Mouse (Mus musculus) common myeloid progenitor, adult 5-6 weeks (primary cell): ENCODE measurements around the gene Coro2b. TPM values are rescaled to one million over a fixed set of nuclear protein-coding genes. Genes with fewer than 3 reads are reported as not detected.
"Not testable (repeated sequence)": the region's sequence is repeated elsewhere in the genome, so short reads cannot be mapped to it uniquely, and the experiment has no call there.

Experiments used
- ATAC-seq: replicated peaks from 2 replicates; pipeline ENCODE4 v1.8.0; 2016; ENCODE audit warnings: low read depth, mild to moderate bottlenecking, moderate TSS enrichment, inconsistent platforms; ENCODE audit not compliant: poor library complexity, severe bottlenecking
- total RNA-seq: library from RNA; stranded (forward); fragments of 200-1000, 187-1606 nt; gene quantifications from 2 replicates; pipeline ENCODE4 v1.2.3, GENCODE M21; 2017

Coro2b gene
- total RNA-seq, 1 experiment from 2014 or later, result 0.87 TPM

DNA sequence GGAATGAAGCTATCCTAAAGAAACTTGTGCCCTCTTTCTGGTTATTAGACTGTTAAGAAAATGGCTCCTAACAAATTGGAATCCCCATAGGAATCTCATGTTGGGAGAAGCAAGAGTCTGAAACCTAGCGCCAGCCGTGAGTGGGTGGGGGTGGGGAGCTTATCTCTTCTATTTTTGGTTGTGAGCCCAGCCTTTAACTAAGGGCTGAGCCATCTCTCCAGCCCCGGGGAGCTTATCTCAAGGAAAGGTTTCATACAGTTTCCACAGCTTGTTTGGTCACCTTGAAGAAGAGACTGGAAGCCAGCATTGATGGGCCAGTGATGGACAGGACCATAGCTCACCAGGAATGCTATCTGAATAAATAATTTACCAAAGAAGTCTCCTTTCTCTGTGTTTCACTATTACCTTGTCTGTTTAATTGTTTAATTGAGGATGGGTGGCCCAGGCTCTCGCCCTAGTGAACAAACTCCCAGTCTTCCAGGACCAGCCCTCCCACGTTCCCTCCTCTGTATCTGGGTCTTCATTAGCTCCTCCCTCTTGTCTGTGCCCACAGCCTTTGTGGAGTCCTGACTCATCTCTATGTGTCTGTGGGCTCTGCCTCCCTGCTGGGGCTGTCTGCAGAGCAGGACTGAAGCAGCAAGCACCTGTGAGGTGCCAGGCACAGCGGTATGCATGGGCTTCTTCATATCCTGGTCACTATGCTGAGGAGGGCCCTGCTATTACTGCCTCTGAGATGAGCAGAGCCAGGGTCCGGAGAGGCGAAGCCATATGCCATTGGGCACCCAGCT, 85.1 kb downstream of the Coro2b start:
- peak; percentile 41; the same call in 1 of the 2 replicates for ATAC-seq

DNA sequence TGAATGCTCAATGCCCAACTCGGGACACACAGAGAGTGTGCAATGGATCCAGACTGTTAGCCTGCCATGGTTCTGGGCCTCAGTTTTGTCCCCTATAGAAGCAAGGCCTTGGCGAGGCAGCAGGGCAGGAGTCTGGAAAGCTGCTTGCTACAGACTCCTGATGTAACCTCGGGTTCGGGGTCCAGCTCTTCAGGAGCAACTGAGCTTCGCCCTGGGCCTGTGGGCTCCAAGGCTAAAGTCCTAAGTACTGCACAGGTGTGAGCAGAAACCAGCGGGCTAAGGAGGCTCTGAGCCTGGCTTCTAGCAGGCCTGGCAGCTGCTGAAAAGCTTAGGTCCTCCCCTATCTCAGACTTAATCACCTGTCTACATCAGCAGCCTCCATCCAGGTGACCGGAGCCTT, 86.0 kb downstream of the Coro2b start:
- ATAC-seq, result no peak

DNA sequence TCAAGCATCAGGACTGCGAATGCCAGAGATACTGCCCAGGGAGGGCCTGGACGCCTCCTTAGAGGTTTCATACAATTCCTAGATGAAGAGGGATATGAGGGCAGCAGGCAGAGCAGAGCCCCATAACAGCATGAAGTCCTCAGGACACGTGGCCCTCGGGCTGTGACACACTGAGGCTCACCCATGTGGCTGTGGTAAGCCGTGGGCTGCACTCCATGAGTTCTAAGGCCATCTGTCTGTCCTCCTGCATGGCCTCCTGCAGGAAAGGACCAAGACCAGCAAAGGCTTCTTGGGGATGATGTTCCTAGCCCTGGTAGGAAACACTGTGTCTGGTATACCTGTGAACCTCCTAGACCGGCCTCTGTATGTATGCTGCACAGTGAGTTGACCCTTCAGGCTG, 86.5 kb downstream of the Coro2b start:
- no peak for ATAC-seq

DNA sequence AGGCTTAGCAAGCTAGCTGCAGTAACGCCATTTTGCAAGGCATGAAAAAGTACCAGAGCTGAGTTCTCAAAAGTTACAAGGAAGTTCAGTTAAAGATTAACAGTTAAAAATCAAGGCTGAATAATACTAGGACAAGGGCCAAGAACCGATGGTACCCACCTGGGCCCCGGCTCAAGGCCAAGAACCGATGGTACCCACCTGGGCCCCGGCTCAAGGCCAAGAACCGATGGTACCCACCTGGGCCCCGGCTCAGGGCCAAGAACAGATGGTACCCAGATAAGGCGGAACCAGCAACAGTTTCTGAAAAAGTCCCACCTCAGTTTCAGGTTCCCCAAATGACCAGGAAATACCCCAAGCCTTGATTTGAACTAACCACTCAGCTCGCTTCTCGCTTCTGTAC, 89.5 kb downstream of the Coro2b start:
- ATAC-seq, result not testable (repeated sequence)

- ATAC-seq, result no peak
These were observed 98.1 kb downstream of the Coro2b start for GRCm38 (mm10) chr9:62438755-62439101.

- no peak for ATAC-seq
These were observed 98.6 kb downstream of the Coro2b start for GRCm38 (mm10) chr9:62438085-62438754.

DNA sequence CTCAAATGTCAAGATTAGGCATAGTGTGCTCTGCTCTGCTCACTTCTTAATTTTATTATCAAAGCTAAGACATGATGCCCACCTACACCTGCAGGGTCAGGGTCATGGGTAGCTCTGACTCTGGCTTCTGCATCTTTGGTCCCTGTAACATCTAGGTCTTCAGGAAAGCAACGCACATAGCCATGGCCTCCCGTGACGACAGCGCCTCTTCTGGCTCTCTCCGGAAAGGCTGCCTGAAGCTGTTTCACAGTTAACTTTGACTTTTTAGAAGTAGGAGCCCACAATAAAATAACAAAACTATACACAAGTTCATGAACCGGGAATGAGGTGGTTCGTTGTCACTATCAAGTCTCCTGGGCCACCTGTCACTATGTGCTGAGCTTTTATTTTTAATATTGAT, 99.4 kb downstream of the Coro2b start:
- no peak for ATAC-seq

GRCm38 (mm10) chr9:62435613-62436318, 101.1 kb downstream of the Coro2b start:
- ATAC-seq, result peak; percentile 63

GRCm38 (mm10) chr9:62432261-62433060, 104.4 kb downstream of the Coro2b start:
- ATAC-seq, result no peak

DNA sequence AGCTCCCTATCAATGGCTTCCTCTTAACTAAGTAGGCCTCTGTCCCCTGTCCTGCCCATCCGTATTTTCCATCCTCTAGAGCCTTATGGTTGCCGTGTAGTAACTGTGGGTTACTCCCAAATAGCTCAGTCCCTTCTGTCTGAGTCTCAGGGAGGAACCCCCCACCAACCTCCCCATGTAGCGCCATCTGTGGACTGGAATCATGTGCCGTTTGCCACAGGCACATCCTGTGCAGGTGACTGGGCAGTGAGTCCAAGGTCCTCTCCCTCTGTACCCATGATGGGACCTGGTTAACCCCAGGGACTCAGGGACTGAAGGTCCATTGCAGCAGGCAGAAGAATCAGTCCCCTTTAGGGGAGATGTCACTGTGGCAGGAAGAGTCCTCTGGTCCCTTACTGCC, 106.1 kb downstream of the Coro2b start:
- ATAC-seq, result no peak

DNA sequence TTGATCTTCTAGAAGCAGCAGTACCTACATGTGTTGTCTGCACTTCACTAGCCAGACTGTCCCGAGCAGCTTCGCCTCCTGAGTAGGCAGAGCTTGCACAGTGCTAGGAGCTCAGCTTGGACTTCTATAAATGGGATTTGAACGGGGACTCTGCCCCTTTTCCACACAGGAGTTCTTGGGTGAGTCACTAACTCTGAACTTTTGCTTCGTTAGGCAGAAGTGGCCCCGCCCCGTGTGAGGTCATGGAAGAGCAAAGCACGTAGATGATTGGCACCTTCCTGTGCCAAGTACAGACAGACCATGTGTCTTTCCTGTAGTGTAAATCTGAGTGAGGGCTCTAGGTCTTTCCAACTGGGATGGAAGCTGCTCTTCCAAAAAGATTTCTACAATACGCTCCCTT, 109.8 kb downstream of the Coro2b start:
- no peak for ATAC-seq

- no peak for ATAC-seq
These were observed 110.3 kb downstream of the Coro2b start for GRCm38 (mm10) chr9:62426531-62426930.

DNA sequence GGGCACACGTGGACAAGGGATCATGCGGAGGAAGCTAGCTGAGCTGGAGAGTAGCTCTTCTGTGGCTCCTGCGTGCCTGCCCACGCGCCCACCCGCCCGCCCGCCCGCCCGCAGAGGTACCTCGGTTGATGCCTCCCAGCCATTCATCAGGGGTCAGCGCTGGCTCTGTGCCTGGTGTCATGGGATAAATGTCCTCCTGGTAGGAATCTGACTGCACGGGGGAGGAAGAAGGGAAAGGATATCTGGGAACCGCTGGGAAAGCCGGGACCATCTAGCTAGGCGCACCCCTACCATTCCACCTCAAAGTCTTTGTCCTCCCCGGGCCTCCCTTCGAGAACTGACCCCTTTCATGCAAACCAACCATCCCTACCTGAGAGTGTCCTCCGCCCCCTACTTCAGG, 110.8 kb downstream of the Coro2b start:
- no peak for ATAC-seq

DNA sequence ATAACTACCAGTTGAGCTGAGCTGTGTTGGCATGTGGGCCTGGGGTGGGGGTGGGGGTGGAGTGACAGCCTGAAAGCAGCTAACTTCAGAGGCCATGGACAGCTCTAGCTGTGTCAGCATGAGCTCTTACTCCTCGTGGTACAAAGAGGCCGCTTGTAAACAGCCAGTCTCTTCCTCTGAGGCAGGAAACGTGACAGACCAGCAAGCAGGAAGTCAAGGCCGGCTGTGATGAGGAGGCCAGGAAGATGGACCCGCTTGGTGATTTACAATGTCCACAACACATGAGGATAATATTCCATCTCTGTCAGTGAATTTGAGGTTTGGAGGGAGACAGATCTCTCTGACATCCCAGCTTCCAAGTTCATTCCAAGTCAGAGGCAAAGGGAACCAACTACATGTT, 111.6 kb downstream of the Coro2b start:
- ATAC-seq, result no peak

- ATAC-seq, result no peak
These were observed 113.0 kb downstream of the Coro2b start for GRCm38 (mm10) chr9:62423871-62424270.

DNA sequence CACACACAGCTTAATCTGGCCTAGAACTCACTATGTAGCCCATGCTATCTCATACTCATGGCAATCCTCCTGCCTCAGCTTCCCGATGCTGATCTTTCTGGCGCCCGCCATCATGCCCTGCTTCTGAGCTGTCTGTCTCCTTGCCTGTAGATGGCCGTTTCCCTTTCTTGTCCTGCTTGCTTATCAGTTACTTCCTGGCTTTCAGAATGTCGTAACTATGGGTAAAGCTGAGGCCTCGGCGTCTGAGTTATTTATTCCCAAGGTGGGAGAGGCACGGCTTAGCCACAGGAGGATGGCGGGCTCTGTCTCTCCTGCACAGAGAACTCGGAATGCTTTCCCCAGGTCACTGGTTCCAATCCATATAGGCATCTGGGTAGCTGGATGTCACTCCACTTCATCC, 113.9 kb downstream of the Coro2b start:
- no peak for ATAC-seq

DNA sequence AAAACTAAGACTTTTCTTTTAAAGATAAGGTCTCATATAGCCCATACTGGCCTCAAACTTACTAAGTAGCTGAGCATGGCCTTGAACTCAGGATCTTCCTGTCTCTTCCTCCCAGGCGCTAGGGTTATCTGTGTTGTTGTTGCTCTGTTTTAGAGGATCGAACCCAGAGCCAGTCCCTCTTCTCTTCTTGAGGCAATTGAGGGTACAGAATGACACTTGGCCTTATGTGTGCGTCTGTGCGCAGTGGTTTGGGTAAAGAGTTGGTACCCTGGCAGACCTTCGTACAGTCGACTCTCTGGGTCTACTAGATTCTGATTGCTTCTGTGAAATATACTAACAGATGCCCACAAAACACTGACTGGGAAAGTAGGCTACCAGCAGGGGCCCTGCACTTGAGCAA, 114.9 kb downstream of the Coro2b start:
- ATAC-seq, result no peak

DNA sequence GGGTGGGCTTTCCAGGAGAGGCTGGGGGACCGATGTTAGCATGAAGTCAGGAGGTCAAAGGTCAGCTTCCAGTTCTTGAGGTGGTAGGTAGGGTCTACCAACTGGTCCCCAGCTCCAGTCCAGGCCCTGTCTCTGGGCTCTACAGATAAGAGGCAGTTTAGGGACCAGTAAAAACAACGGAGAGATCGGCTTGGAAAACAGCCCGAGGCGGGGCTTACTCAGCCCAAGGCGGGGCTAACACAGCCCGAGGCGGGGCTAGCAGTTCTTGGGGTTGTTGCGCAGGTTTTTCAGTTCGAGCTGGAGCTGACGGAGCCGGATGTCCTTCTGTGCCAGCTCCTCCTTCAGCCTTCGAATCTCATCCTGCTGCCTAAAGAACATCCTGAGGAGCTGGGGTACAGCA, 115.8 kb downstream of the Coro2b start:
- peak; percentile 90 for ATAC-seq

DNA sequence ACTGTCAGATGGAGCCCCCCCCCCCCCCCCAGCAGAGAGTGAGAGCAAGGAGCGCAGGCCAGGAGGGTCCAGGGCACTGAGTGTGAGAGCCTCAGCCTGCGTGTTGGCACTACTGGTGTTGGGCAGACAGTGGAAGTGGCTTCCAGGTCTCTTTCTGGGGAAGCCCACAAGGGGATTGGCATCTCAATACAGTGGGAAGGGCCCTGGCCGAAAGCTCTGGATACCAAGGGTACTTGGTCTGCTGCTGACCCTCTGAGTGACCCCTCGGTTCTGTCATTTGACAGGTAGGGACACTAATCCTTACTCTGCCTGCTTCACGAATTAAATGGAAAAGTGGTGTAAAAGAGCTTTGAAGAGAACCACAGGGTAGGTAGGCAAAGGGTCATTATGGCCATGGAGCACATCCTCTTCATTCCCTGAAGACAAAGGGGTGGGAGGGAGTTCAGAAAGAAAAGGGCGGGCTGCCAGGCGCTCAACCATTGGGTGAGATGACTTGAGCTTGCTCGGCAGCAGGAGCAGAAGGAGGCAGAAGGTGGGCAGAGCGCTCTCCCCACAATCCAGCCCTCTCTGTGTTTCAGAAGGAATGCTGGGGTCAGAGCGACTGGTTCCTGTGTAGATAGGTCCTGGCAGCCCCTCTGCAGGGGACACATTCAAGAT, 116.5 kb downstream of the Coro2b start:
- ATAC-seq, result 0 out of 2 replicates have a peak, but pooled peaks have one; percentile 2

DNA sequence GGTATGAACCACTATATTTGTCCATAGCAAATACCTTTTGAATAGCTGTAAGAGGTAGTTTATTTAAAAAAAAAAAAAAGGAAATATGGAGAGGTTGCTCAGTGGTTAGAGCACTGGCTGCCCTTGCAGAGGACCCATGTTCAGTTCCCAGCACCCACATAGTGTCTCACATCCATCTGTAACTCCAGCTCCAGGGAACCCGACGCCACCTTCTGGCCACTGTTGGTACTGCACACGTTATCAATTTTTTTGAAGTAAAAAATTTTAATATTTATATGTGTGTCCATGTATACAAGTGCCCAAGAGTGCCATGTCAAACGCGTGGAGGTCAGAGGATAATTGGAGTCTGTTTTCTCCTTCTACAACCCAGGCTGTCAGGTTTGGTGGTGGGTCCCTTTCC, 118.1 kb downstream of the Coro2b start:
- ATAC-seq, result no peak
